Mouse (Mus musculus) olfactory bulb, adult 2 months (tissue): ENCODE measurements around the gene Bmp7. TPM values are rescaled to one million over a fixed set of nuclear protein-coding genes. Genes with fewer than 3 reads are reported as not detected.

ENCODE experiments used
- H3K27ac ChIP-seq: fragments of 200-500 bp; 2 replicates; pipeline ENCODE4 v1.5.1; 2012; ENCODE audit warnings: low read depth, low read length; ENCODE audit not compliant: insufficient read depth
- H3K4me1 ChIP-seq: fragments of 200-500 bp; 2 replicates; pipeline ENCODE4 v1.6.1; 2012; ENCODE audit warnings: low read length; ENCODE audit not compliant: control insufficient read depth, insufficient read depth
- H3K4me3 ChIP-seq: fragments of 200-500 bp; 2 replicates; pipeline ENCODE4 v1.5.1; 2012; ENCODE audit warnings: mild to moderate bottlenecking, low read depth, low read length, moderate library complexity; ENCODE audit not compliant: insufficient read depth
- CTCF ChIP-seq: fragments of 200-500 bp; IDR thresholded peaks from 2 replicates; pipeline ENCODE4 v1.5.1; 2012; ENCODE audit warnings: low read depth, mild to moderate bottlenecking, low read length, moderate library complexity; ENCODE audit not compliant: insufficient read depth
- POLR2A ChIP-seq: fragments of 200-500 bp; IDR thresholded peaks from 2 replicates; pipeline ENCODE4 v1.6.1; 2012; ENCODE audit warnings: mild to moderate bottlenecking, low read depth, low read length, moderate library complexity; ENCODE audit not compliant: insufficient read depth
- WGBS: fragments of 180-500 bp; shearing (Covaris S2); methylation state at CpG from one replicate; pipeline ENCODE4 v1.1.7; 2018; 5-methylcytosine and 5-hydroxymethylcytosine counted together
- polyA plus RNA-seq: library from polyadenylated mRNA; stranded (reverse); fragments of >200 nt; gene quantifications from 2 replicates; pipeline ENCODE4 v1.2.4, GENCODE M21; 2012; ENCODE audit warnings: low replicate concordance; ENCODE audit not compliant: missing spikeins, insufficient read depth, insufficient read length

Bmp7 gene
- polyA plus RNA-seq, 1 experiment, result not detected

DNA sequence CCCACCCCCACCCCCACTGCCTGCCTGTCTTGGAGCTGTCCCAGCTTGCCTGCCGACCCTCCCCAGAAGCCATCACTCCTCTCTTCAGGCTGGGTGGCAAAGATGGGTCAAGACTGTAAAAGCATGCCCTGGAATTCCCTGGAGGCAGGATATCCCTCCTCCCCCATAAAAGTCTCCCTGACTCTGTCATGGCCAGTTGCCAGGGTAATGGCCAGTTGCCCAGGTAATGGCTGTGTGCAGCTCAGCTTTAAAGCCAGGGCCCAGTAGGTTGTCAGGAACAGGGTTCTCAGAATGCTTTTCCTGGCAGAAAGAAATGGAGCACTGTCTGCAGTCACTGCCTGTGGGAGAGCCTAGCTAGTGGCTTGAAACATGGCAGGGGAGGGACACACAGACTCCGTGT is 106.9 kb downstream of the Bmp7 start:
- Histone ChIP-seq H3K4me1 (peaks cover 2% of the 10 kb centered on the region), H3K4me3 (no peak overlapping the region), H3K27ac (no peak overlapping the region)
- 27% methylated on average over 2 of the region's 2 CpGs for WGBS
- no peak for TF ChIP-seq POLR2A

- WGBS, result 24% methylated on average over 5 of the region's 5 CpGs
- Histone ChIP-seq H3K4me1 (peaks cover 2% of the 10 kb centered on the region), H3K27ac (no peak overlapping the region), H3K4me3 (no peak overlapping the region)
- TF ChIP-seq CTCF (peak; percentile 69; the same call in 1 of the 2 replicates), POLR2A (no peak)
These were observed 108.4 kb downstream of the Bmp7 start for GRCm38 (mm10) chr2:172831762-172832161.

- 15% methylated on average over 3 of the region's 3 CpGs for WGBS
- H3K27ac ChIP-seq, result no peak overlapping the region
- TF ChIP-seq POLR2A, result no peak
- peak; percentile 89; the same call in 1 of the 2 replicates for TF ChIP-seq CTCF
- no peak overlapping the region for H3K4me3 ChIP-seq
- H3K4me1 ChIP-seq, result peaks cover 2% of the 10 kb centered on the region
These were observed 109.0 kb downstream of the Bmp7 start for GRCm38 (mm10) chr2:172831133-172831532.

GRCm38 (mm10) chr2:172828229-172828628 is 111.9 kb downstream of the Bmp7 start:
- Histone ChIP-seq H3K4me3 (no peak overlapping the region), H3K4me1 (peaks cover 8% of the 10 kb centered on the region), H3K27ac (no peak overlapping the region)
- no peak for TF ChIP-seq CTCF
- no peak for TF ChIP-seq POLR2A
- 86% methylated on average over 5 of the region's 5 CpGs for whole genome bisulfite sequencing

DNA sequence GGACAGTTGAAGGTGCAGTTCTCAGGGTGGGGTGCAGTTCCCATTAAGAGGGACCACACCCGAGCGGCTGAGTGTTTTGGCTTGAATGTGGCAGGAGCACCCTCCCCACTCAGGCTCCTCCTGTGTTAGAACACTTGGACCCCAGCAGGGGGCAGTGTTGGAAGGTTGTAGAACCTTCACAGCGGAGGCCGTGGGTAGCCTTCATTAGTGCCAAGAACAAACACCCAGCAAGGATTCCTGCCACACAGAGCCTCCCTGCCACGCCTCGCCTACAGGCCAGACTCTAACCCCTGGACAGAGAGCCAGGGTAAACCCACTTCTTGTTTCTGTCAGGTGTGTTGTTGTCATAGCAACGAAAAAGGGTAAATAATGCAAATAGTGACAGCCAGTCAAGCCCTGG is 112.6 kb downstream of the Bmp7 start:
- no peak overlapping the region for H3K27ac ChIP-seq
- TF ChIP-seq POLR2A, result no peak
- peak; percentile 21; the same call in 1 of the 2 replicates for TF ChIP-seq CTCF
- H3K4me1 ChIP-seq, result peaks cover 8% of the 10 kb centered on the region
- no peak overlapping the region for H3K4me3 ChIP-seq
- WGBS, result 60% methylated on average over 7 of the region's 7 CpGs

DNA sequence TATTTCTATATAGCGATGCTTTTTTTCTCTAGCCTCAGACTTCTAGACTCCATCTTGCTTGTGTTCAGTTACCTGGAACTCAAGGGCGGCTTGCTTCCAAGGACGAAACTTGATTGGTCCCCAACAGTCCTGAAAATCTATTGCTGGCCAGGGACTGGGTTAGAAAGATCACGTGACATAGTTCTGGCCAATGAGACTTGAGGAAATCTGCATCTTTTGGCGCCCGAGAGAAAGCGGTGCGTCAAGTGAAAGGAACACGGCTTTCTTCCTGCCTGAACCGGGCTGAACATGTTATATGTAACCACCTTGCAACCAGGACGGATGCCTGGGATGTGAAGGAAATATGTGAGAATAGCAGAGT is 114.4 kb downstream of the Bmp7 start:
- TF ChIP-seq POLR2A (no peak), CTCF (no peak)
- WGBS, result 94% methylated on average over 11 of the region's 11 CpGs
- H3K27ac ChIP-seq, result no peak overlapping the region
- H3K4me1 ChIP-seq, result peaks cover 6% of the 10 kb centered on the region
- H3K4me3 ChIP-seq, result no peak overlapping the region

- H3K27ac ChIP-seq, result no peak overlapping the region
- peaks cover 6% of the 10 kb centered on the region for H3K4me1 ChIP-seq
- no peak overlapping the region for H3K4me3 ChIP-seq
- TF ChIP-seq POLR2A, result no peak
- peak; percentile 49; the same call in 1 of the 2 replicates for TF ChIP-seq CTCF
- 19% methylated on average over 43 of the region's 43 CpGs for WGBS
These were observed 115.0 kb downstream of the Bmp7 start for GRCm38 (mm10) chr2:172824906-172825784.

- no peak overlapping the region for H3K4me3 ChIP-seq
- 84% methylated on average over 10 of the region's 10 CpGs for WGBS
These were observed 121.4 kb downstream of the Bmp7 start for GRCm38 (mm10) chr2:172818631-172819230.

More at GRCm38 (mm10) chr2:172818631-172819230, 121.4 kb downstream of the Bmp7 start:
- no peak for TF ChIP-seq CTCF
- Histone ChIP-seq H3K4me1 (peaks cover 16% of the 10 kb centered on the region), H3K27ac (no peak overlapping the region)

Other genes with a start within 250 kb of the Bmp7 start
- not detected in 2 replicates for gene Spo11, start 37.4 kb upstream of the Bmp7 start, polyA plus RNA-seq
- gene Rae1, start 59.8 kb upstream of the Bmp7 start, polyA plus RNA-seq, result not detected in 2 replicates
- not detected in 2 replicates for gene Rbm38, start 80.2 kb upstream of the Bmp7 start, polyA plus RNA-seq
- not detected in 2 replicates for gene Ctcfl, start 179.2 kb upstream of the Bmp7 start, polyA plus RNA-seq
- not detected in 2 replicates for gene Pck1, start 212.7 kb upstream of the Bmp7 start, polyA plus RNA-seq